14 mouse cellular contexts compared by ENCODE assay signal in genomic region chr11:118861801-118862431, GRCm38 (mm10). TPM values are rescaled to one million over a fixed set of nuclear protein-coding genes. Genes with fewer than 3 reads are reported as not detected.
A peak's percentile ranks its signal among the peaks of the same experiment; 100 is the strongest.
DNase-seq lines count a peak whose midpoint lies in the region; ATAC-seq lines count a peak whose summit lies in the region.
"Had no signal": no experiment of that assay in that cellular context is flagged by ENCODE, and none has a peak within 500 bp of the region (broad histone marks: within the 10 kb centered on the region; RNA-seq: fewer than 3 reads in every experiment).

No protein-coding gene starts in this region.

- ATAC-seq in hindbrain, embryonic 15.5 days (ENCODE audit: low FRiP score, low read depth), result no peak
- no peak for ATAC-seq in hindbrain, embryonic 13.5 days (ENCODE audit: low FRiP score)
- ATAC-seq in inflammation-experienced regulatory T-cells, adult 6 months, result no peak
- ATAC-seq: CD4-positive, CD25-positive, alpha-beta regulatory T cell, adult 4 months; intestine, embryonic 15.5 days had no signal

- H3K4me1 ChIP-seq in hindbrain, embryonic 15.5 days (replicated peaks), result peaks cover 39% of the 10 kb centered on the region
- H3K4me1 ChIP-seq in hindbrain, embryonic 13.5 days (replicated peaks), result peaks cover 64% of the 10 kb centered on the region
- H3K4me1 ChIP-seq: intestine, embryonic 15.5 days had no signal

- no peak overlapping the region for H3K4me2 ChIP-seq in hindbrain, embryonic 15.5 days
- H3K4me2 ChIP-seq in hindbrain, embryonic 13.5 days, result no peak overlapping the region
- H3K4me2 ChIP-seq: intestine, embryonic 15.5 days had no signal

- H3K9me3 ChIP-seq in hindbrain, embryonic 15.5 days, result no peaks in the 10 kb centered on the region
- no peaks in the 10 kb centered on the region for H3K9me3 ChIP-seq in hindbrain, embryonic 13.5 days
- H3K9me3 ChIP-seq: intestine, embryonic 15.5 days had no signal

- no peak overlapping the region for H3K4me3 ChIP-seq in hindbrain, embryonic 15.5 days
- H3K4me3 ChIP-seq in hindbrain, embryonic 13.5 days, result no peak overlapping the region
- H3K4me3 ChIP-seq: intestine, embryonic 15.5 days had no signal

- intact Hi-C loops in left cerebral cortex, postnatal 14 days (cut with DNase I), result no loop called here

- H3K9ac ChIP-seq in hindbrain, embryonic 15.5 days, result no peak overlapping the region
- H3K9ac ChIP-seq in hindbrain, embryonic 13.5 days, result no peak overlapping the region
- H3K9ac ChIP-seq: intestine, embryonic 15.5 days had no signal

- H3K27me3 ChIP-seq in hindbrain, embryonic 15.5 days, result no peaks in the 10 kb centered on the region
- no peaks in the 10 kb centered on the region for H3K27me3 ChIP-seq in hindbrain, embryonic 13.5 days
- H3K27me3 ChIP-seq: intestine, embryonic 15.5 days had no signal

- H3K27ac ChIP-seq in hindbrain, embryonic 15.5 days (replicated peaks), result 0 out of 2 replicates have a peak overlapping the region, but pooled peaks have one; percentile 11
- H3K27ac ChIP-seq in hindbrain, embryonic 13.5 days, result no peak overlapping the region
- H3K27ac ChIP-seq: intestine, embryonic 15.5 days had no signal

- 84% methylated on average over 15 of the region's 15 CpGs for WGBS in hindbrain, embryonic 15.5 days
- 84% methylated on average over 15 of the region's 15 CpGs for WGBS in hindbrain, embryonic 13.5 days

- no peaks in the 10 kb centered on the region for H3K36me3 ChIP-seq in hindbrain, embryonic 15.5 days
- no peaks in the 10 kb centered on the region for H3K36me3 ChIP-seq in hindbrain, embryonic 13.5 days
- H3K36me3 ChIP-seq: intestine, embryonic 15.5 days had no signal

- peak; percentile 79 to 82 for DNase-seq in cerebellum, postnatal 10 days
- DNase-seq in kidney, postnatal 14 days, result peak; percentile 12
- DNase-seq in left cerebral cortex, postnatal 14 days (ENCODE audit: low spot score in 2 of 2), result peak; percentile 58 to 70
- no peak for DNase-seq in thymus, postnatal 14 days
- no peak for DNase-seq in spleen, adult 18-20 months
- DNase-seq: adrenal gland, adult 2 months; lung, postnatal 10 days; thymus, postnatal 36 days had no signal

RNA-seq across cellular contexts. Expression of gene Rbfox3, which starts 49.5 kb away (rescaled TPM):
- polyA plus RNA-seq in hindbrain, embryonic 15.5 days (2015; fragmentation: Nextera tagmentation; extraction: Ambion mirVana), result 71.8 and 77.9 TPM in 2 replicates
- 54.3 and 55.2 TPM in 2 replicates for polyA plus RNA-seq in hindbrain, embryonic 13.5 days (2015; fragmentation: Nextera tagmentation; extraction: Ambion mirVana)
- 100 to 1,000 TPM; 297 to 325 TPM for total RNA-seq in left cerebral cortex, postnatal 14 days (2021)
- polyA plus RNA-seq in inflammation-experienced regulatory T-cells, adult 6 months (2017; shearing (Covaris generic)), result under 1 TPM in 1 of 3 experiments, not detected in 2; 0.30 TPM
- total RNA-seq: neutrophil, adult 5-6 weeks had no signal
- polyA plus RNA-seq: CD4-positive, CD25-positive, alpha-beta regulatory T cell, adult 4 months had no signal

Comparison
In these comparisons a context has a peak if more than half of its experiments do, and no peak if none do; other contexts are left out.
1. DNase-seq: peak in cerebellum, postnatal 10 days (2 of 2), kidney, postnatal 14 days (single experiment) and left cerebral cortex, postnatal 14 days (2 of 2); none in thymus, postnatal 14 days (single experiment) and spleen, adult 18-20 months (0 of 2).
2. RNA of gene Rbfox3, which starts 49.5 kb away (polyA plus RNA-seq): 71.8 to 77.9 TPM in hindbrain, embryonic 15.5 days and 54.3 to 55.2 TPM in hindbrain, embryonic 13.5 days; 0.30 TPM in inflammation-experienced regulatory T-cells, adult 6 months; every median in the first group is over 10 times any median in the second.